Mouse (Mus musculus) lung, postnatal 36 days (tissue): ENCODE measurements around the gene Fbxw11.
"Not testable (repeated sequence)": the region's sequence is repeated elsewhere in the genome, so short reads cannot be mapped to it uniquely, and the experiment has no call there.

Experiments
- DNase-seq: peaks from one replicate; pipeline ENCODE4 v3.0.0; 2022; ENCODE audit warnings: mixed read lengths

The Fbxw11 gene

DNA sequence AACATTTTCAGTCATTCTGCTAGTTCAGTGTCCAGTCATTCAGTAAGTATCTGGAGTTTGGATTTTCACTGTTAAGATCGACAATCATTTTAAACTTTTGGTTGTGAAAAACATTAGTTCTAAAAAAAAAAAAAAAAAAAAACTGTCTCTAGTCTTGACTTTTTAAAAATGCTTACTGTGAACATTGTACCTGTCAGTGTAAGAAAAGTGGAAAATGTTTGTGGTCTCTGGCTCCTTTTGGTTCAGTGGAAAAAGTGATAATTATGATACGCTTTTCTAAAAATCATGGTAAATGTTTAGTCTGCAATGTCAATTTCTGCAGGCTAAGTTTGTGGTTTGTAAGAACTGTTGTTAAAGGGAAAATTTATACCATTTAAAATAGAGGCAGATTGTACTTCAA, 72.4 kb downstream of the Fbxw11 start:
- no peak for DNase-seq

GRCm38 (mm10) chr11:32715495-32715894, 73.0 kb downstream of the Fbxw11 start:
- no peak for DNase-seq

- no peak for DNase-seq
These were observed 73.4 kb downstream of the Fbxw11 start for GRCm38 (mm10) chr11:32715970-32716369.

DNA sequence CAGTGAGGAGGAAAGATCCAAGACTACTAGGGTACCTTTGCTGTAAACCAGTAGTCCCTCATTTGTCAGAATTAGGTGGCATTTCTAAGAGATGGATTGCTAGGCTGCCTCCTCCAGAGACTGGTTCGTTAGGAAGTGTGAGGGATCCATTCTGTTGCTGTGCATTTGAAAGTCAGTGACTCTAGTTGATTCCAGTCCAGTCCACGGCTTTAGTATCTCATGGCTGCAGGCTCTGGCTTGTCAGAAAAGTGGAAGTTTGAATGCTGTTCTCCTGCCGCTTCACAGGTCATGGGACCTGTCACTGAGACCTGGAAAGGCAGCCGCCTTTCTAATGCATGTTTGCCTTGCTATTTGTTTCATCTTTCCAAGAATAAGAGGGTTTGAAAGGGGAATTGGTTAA, 74.4 kb downstream of the Fbxw11 start:
- DNase-seq = no peak

DNA sequence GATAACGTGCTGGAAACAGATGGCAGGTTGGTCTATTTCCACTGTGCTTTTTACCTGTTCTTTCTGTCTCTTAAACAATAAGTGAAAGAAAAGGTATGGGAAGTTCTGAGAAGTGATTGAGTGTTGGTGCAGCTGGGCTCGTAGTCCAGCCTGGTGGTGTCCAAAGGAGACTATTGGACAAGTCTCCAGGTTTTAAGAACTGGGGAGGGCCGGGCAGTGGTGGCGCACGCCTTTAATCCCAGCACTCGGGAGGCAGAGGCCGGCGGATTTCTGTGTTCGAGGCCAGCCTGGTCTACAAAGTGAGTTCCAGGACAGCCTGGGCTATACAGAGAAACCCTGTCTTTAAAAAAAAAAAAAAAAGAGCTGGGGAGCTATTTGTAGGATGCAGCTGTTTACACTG, 75.2 kb downstream of the Fbxw11 start:
- not testable (repeated sequence) for DNase-seq

- peak; percentile 37 for DNase-seq
These were observed 75.8 kb downstream of the Fbxw11 start for GRCm38 (mm10) chr11:32718371-32718770.

GRCm38 (mm10) chr11:32718979-32719378, 76.5 kb downstream of the Fbxw11 start:
- no peak for DNase-seq

DNA sequence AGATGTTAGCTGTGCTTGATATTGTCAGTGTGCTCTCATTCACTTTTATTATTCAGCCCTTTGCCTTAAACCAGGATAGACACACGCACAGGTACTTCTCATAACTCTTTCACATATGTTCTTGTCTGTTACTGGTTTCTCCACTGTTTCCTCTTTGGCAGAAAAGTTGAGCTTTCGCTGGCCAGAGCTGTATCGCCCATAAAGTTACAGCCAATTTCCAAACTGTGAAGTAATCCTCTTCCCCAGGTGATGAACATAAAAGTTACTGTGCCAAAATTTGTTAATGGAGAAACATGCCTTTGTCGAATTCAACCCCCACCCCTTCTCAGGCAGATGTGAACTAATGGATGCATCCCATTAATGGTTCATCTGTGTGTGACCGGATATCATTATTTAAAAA, 80.1 kb downstream of the Fbxw11 start:
- DNase-seq = no peak

GRCm38 (mm10) chr11:32723287-32723686, 80.8 kb downstream of the Fbxw11 start:
- no peak for DNase-seq

DNA sequence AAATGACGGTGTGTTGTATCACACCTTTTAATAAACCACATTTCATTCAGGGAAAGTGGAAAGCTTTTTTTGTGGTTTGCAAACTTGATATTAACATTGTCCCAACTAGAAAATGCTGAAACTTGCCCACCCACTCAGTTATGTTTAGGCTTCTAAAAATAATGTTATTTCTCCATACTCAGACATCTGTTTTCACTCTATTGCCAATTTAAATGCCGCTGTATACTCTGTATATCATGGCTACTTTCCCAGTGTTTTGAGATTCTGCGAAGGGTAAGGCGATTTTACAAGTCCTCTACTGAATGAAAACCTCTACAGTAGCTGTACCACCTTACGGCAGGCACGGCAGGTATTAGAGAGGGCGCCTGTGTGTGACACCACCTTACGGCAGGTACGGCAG, 82.6 kb downstream of the Fbxw11 start:
- DNase-seq = no peak

DNA sequence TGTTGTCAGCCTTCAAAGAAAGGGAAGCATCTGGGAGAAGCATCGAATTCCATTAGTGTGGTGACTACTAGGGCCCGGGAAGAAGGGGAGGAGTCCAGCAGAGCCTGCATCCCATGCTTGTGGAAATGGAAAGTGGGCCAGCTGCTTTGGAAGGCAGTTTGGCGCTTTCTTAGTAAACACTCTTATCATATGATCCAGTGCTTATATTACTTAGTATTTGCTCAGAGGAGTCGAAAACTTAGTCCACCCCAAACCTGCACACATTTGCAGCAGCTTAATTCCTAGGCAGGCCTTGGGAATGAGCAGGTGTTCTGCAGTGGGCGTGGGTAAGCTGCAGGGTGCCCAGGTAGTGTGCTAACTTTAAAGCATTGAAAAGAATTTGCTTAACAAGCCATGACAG, 89.9 kb downstream of the Fbxw11 start:
- no peak for DNase-seq

DNA sequence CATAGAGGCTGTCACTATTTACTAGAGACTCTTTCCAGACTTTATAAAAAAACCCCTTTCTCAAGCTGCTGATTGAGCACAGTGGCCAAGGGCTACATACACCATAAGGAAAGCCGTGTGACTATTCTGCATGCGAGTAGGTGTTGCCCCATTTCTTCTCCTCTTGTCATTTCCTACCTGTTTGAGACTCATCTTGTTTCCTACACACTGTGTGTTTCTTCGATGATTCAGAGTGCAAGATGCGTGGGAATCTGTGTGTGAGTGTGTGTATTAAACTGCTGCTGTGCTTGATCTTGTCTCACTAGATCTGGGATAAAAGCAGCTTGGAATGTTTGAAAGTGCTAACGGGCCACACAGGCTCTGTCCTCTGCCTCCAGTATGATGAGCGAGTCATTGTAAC, 90.7 kb downstream of the Fbxw11 start:
- no peak for DNase-seq

DNA sequence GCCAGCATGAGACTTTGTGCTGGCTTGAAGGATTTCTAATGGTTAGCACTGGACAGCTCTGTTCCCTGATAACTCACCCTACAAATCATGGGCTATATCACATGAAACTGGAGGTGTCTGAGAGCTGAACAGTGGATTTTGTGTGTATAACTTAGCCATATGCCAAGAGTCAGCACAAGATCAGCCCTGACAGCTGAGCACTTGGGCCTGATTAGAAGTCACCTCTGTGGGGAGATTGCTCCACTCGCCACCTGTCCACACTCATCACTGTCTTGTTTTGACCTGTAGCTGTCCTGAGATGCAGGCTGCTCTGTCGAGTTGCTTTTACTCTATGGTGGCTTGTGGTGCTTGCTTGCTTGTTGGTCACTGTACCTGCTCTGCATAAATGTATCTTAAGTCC, 93.8 kb downstream of the Fbxw11 start:
- DNase-seq = no peak

DNA sequence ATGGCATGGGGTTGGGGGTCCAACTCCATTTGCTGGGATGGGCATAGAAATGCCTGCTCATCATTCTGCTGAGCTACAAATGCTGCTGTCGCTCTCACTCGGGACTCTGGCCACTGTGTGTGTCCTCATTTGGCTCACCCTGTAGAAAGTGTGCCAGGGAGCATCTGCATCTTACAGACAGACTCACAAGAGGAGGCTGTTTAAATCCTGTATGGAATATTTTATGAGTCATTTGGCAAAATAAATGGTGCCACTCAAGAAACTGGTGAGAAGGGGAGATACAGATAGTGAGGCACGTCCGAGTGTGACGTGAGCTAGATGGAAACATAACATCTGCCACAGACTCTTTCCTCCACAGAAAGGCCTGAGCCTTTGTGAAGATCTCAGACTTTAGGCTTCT, 95.2 kb downstream of the Fbxw11 start:
- DNase-seq = no peak

DNA sequence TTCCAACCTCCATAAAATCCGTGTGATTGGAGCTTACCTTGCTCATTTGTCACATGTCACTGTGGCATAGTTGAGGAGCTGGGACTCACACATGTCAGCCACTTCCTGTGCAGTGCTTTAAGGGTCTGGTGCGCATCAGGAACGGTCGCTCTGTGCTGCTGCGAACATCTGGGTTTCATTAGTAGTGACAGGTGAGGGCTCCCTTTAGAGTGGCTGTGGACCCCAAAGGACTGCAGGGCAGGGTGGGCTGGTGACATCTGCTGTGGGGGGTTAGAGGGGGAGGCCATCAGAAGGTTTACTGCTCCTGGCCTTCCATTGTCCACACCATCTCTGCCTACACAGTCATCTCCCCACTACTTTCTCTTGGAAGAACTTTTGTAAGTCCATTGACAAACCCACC, 101.4 kb downstream of the Fbxw11 start:
- no peak for DNase-seq

DNA sequence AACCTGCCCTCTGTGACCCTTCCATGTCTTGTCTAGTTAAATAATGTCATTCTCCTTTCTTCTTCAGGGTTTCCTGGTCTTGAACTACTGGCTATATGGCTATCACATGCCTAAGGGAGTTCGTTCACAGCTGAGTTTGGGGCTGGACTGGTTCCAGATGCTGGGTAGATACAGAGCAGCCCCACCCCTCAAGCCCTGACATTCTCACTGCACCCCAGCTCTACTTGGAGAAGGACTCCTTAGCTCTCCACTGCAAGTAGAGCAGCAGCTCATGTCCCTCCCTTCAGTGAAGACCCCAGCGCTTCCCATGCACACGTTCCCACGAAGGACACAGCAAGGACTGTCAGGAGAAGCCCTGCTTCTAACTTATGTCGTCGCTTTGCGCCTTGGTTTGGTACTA, 101.9 kb downstream of the Fbxw11 start:
- no peak for DNase-seq

GRCm38 (mm10) chr11:32745466-32745865, 102.9 kb downstream of the Fbxw11 start:
- no peak for DNase-seq

DNA sequence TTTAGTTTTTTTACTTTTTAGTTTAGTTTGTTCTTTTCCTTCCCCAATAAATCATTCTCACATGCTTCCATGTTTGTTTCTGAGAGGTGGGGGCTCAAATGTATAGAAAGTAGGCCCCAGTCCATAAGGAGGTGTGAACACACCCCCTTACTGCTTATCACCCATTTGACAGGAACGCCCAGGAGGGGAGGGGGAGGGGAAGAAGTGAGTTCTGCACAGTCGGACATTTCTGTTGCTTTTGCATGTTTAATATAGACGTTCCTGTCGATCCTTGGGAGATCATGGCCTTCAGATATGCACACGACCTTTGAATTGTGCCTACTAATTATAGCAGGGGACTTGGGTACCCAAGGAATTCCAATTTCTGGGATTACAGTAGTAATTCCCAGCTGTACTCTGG, 103.5 kb downstream of the Fbxw11 start:
- DNase-seq = no peak

DNA sequence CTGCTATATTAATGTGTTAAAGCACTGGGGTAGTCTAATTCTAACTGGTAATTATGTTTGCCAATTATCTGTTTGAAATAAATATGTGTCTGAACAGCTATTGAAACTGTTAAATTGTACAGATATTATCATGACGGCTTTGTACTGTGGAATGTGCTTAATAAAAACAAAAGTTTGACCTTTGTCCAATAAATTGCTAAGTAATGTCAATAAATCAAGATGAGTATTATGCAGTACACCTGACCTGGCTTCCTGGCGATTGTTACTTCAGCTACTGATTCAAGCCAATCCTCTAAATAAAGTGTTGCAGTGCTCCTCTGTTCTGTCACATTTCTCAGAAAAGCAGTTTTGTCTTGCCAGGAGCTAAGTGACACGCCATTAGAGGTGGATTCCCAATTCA, 104.0 kb downstream of the Fbxw11 start:
- no peak for DNase-seq

DNA sequence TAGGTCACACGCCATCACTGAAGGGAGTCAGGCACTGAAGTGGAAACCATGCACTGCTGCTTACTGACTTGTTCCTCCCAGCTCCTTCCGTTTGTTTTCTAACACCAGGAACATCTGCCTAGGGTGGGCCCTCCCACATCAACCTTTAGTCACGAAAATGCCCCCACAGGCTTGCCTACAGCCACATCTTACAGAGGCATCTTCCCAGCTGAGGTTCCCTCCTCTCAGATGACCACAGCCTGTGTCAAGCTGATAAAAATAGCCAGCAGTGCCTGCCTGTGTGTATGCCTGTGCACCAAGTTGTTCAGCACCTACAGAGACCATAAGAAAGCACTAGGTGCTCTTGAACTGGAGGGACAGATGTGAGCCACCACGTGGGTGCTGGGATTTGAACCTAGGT, 106.3 kb downstream of the Fbxw11 start:
- no peak for DNase-seq

GRCm38 (mm10) chr11:32751863-32752594, 109.5 kb downstream of the Fbxw11 start:
- DNase-seq = no peak

GRCm38 (mm10) chr11:32752595-32752885, 110.0 kb downstream of the Fbxw11 start:
- no peak for DNase-seq

- DNase-seq = no peak
These were observed 110.8 kb downstream of the Fbxw11 start for GRCm38 (mm10) chr11:32753358-32753757.

DNA sequence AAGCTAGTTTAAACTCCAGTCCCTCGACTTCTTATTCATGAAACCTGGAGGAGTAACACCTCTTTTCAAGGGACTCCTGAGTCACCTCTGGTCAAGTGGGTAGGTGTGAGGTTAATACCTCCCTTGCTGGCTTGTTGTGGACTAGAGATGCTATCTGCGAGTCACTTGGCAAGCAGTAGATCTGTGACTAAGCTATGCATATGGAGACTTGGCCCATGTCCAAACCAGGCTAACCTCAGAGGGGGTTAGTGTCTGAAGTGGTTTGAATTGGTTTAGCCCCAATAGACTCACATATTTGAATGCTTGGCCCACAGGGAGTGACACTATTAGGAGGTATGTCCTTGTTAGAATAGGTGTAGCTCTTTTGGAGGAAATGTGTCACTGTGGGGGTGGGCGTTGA, 120.2 kb downstream of the Fbxw11 start:
- no peak for DNase-seq

DNA sequence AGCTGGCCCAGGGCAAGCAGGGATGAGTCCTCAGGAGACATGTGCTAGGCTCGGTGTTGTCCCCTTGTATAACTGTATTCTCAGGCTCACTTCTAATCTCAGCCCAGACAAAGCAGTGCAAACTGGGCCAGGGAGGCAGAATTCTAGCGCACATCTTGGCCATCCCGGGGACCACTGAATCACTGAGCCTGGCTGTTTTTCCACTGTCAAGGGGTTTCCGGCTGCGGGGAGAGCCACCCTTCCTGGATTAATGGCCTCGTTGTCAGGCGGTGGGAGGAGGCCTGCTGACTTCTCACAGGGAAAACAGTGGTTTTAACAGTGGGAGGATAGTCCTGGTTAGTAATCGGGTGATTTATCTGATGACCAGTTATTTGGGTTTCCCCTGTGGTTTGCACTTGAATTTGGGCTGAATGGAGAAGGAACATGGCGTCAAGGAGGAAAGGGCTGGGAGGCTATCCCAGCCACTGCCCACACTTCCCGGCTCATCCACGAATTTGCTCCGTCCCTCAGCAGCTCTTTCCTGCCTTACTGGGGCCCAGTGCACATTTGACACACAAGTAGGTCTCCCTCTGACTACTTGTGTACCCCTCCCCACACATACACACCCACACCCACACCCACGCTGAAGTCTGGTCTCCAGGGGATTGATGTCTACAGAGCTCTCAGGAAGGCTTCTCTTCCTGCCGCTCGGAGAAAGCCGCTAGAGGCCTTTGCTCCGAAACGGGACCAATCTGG, 125.1 kb downstream of the Fbxw11 start:
- no peak for DNase-seq
